Mouse (Mus musculus): Measurements from ENCODE around the gene Aox3. TPM values are rescaled to one million over a fixed set of nuclear protein-coding genes. Genes with fewer than 3 reads are reported as not detected.

Gene Aox3
- 1.3 and 1.4 TPM in 2 replicates for polyA plus RNA-seq (2015; fragmentation: Nextera tagmentation; extraction: Ambion mirVana)

- no peak within 1 kb of the TSS for H3K9ac ChIP-seq
- H3K36me3 ChIP-seq: no peaks in the 10 kb centered on the region
- H3K4me2 ChIP-seq: peak within 1 kb of the TSS; percentile 34; the same call in 1 of the 2 replicates
- H3K4me3 ChIP-seq: no peak within 1 kb of the TSS
- WGBS: 13% methylated on average over 11 of the region's 11 CpGs
- H3K4me1 ChIP-seq: peaks cover 3% of the 10 kb centered on the region
- no peak within 1 kb of the TSS for H3K27ac ChIP-seq
- no peaks in the 10 kb centered on the region for H3K27me3 ChIP-seq
- H3K9me3 ChIP-seq: no peaks in the 10 kb centered on the region
- ATAC-seq (ENCODE audit: borderline replicate concordance, extremely low read depth, low FRiP score, low TSS enrichment): peak; percentile 64; the same call in 1 of the 2 replicates
These were observed at the start of gene Aox3 for GRCm38 (mm10) chr1:58112880-58113279. Gene Aox3, plus strand, starts transcription at chr1:58113130.

- Histone ChIP-seq H3K36me3 (no peaks in the 10 kb centered on the region), H3K9me3 (no peaks in the 10 kb centered on the region), H3K9ac (no peak overlapping the region), H3K27ac (no peak overlapping the region), H3K4me2 (no peak overlapping the region), H3K4me3 (no peak overlapping the region), H3K4me1 (no peaks in the 10 kb centered on the region), H3K27me3 (no peaks in the 10 kb centered on the region)
- WGBS: 78% methylated on average over 5 of the region's 5 CpGs
- no peak for ATAC-seq (ENCODE audit: borderline replicate concordance, extremely low read depth, low FRiP score, low TSS enrichment)
These were observed 47.8 kb upstream of the Aox3 start for GRCm38 (mm10) chr1:58065151-58065550.

- Histone ChIP-seq H3K9ac (no peak overlapping the region), H3K27me3 (no peaks in the 10 kb centered on the region), H3K27ac (no peak overlapping the region), H3K4me1 (no peaks in the 10 kb centered on the region), H3K4me2 (no peak overlapping the region), H3K36me3 (no peaks in the 10 kb centered on the region), H3K9me3 (no peaks in the 10 kb centered on the region), H3K4me3 (no peak overlapping the region)
- no peak for ATAC-seq (ENCODE audit: borderline replicate concordance, extremely low read depth, low FRiP score, low TSS enrichment)
- WGBS: 59% methylated on average over 3 of the region's 3 CpGs
These were observed 47.3 kb upstream of the Aox3 start for GRCm38 (mm10) chr1:58065606-58066005.

GRCm38 (mm10) chr1:58069181-58069580 lies 43.7 kb upstream of the Aox3 start:
- H3K4me3 ChIP-seq: no peak overlapping the region
- no peak overlapping the region for H3K27ac ChIP-seq
- peaks cover 8% of the 10 kb centered on the region; the same call in 1 of the 2 replicates for H3K4me1 ChIP-seq
- ATAC-seq (ENCODE audit: borderline replicate concordance, extremely low read depth, low FRiP score, low TSS enrichment): peak; percentile 44; the same call in 1 of the 2 replicates
- H3K4me2 ChIP-seq: no peak overlapping the region
- WGBS: 44% methylated on average over 6 of the region's 6 CpGs
- H3K36me3 ChIP-seq: no peaks in the 10 kb centered on the region
- no peaks in the 10 kb centered on the region for H3K27me3 ChIP-seq
- no peak overlapping the region for H3K9ac ChIP-seq
- H3K9me3 ChIP-seq: no peaks in the 10 kb centered on the region

- Histone ChIP-seq H3K9me3 (no peaks in the 10 kb centered on the region), H3K27me3 (no peaks in the 10 kb centered on the region), H3K4me3 (no peak overlapping the region), H3K9ac (no peak overlapping the region), H3K27ac (no peak overlapping the region), H3K36me3 (no peaks in the 10 kb centered on the region), H3K4me1 (peaks cover 8% of the 10 kb centered on the region; the same call in 1 of the 2 replicates), H3K4me2 (no peak overlapping the region)
- WGBS: 88% methylated on average over 11 of the region's 11 CpGs
- no peak for ATAC-seq (ENCODE audit: borderline replicate concordance, extremely low read depth, low FRiP score, low TSS enrichment)
These were observed 42.8 kb upstream of the Aox3 start for GRCm38 (mm10) chr1:58070091-58070490.

GRCm38 (mm10) chr1:58071006-58071405 lies 41.9 kb upstream of the Aox3 start:
- Histone ChIP-seq H3K4me1 (peaks cover 8% of the 10 kb centered on the region; the same call in 1 of the 2 replicates), H3K9me3 (no peaks in the 10 kb centered on the region), H3K36me3 (no peaks in the 10 kb centered on the region), H3K27ac (no peak overlapping the region), H3K9ac (no peak overlapping the region), H3K27me3 (no peaks in the 10 kb centered on the region), H3K4me3 (no peak overlapping the region), H3K4me2 (no peak overlapping the region)
- no peak for ATAC-seq (ENCODE audit: borderline replicate concordance, extremely low read depth, low FRiP score, low TSS enrichment)
- WGBS: 71% methylated on average over 9 of the region's 9 CpGs

- no peaks in the 10 kb centered on the region for H3K27me3 ChIP-seq
- H3K4me2 ChIP-seq: no peak overlapping the region
- H3K27ac ChIP-seq: no peak overlapping the region
- H3K9ac ChIP-seq: no peak overlapping the region
- 50% methylated on average over 1 of the region's 1 CpGs for WGBS
- ATAC-seq (ENCODE audit: borderline replicate concordance, extremely low read depth, low FRiP score, low TSS enrichment): no peak
- no peaks in the 10 kb centered on the region for H3K36me3 ChIP-seq
- H3K4me1 ChIP-seq: peaks cover 8% of the 10 kb centered on the region; the same call in 1 of the 2 replicates
- no peaks in the 10 kb centered on the region for H3K9me3 ChIP-seq
- H3K4me3 ChIP-seq: no peak overlapping the region
These were observed 41.4 kb upstream of the Aox3 start for GRCm38 (mm10) chr1:58071509-58071908.

- 58% methylated on average over 2 of the region's 2 CpGs for WGBS
- Histone ChIP-seq H3K4me2 (no peak overlapping the region), H3K36me3 (no peaks in the 10 kb centered on the region), H3K4me1 (peaks cover 8% of the 10 kb centered on the region; the same call in 1 of the 2 replicates), H3K27ac (0 out of 2 replicates have a peak overlapping the region, but pooled peaks have one; percentile 6), H3K4me3 (no peak overlapping the region), H3K27me3 (no peaks in the 10 kb centered on the region), H3K9me3 (no peaks in the 10 kb centered on the region), H3K9ac (no peak overlapping the region)
- ATAC-seq (ENCODE audit: borderline replicate concordance, extremely low read depth, low FRiP score, low TSS enrichment): no peak
These were observed 40.5 kb upstream of the Aox3 start for GRCm38 (mm10) chr1:58072416-58072815.

- H3K36me3 ChIP-seq: no peaks in the 10 kb centered on the region
- no peak overlapping the region for H3K9ac ChIP-seq
- no peak overlapping the region for H3K4me3 ChIP-seq
- H3K27me3 ChIP-seq: no peaks in the 10 kb centered on the region
- WGBS: 63% methylated on average over 12 of the region's 12 CpGs
- 0 out of 2 replicates have a peak overlapping the region, but pooled peaks have one; percentile 6 for H3K27ac ChIP-seq
- H3K4me1 ChIP-seq: peaks cover 8% of the 10 kb centered on the region; the same call in 1 of the 2 replicates
- no peaks in the 10 kb centered on the region for H3K9me3 ChIP-seq
- no peak for ATAC-seq (ENCODE audit: borderline replicate concordance, extremely low read depth, low FRiP score, low TSS enrichment)
- H3K4me2 ChIP-seq: no peak overlapping the region
These were observed 39.8 kb upstream of the Aox3 start for GRCm38 (mm10) chr1:58072991-58073730.

GRCm38 (mm10) chr1:58074266-58074665 lies 38.7 kb upstream of the Aox3 start:
- H3K27me3 ChIP-seq: no peaks in the 10 kb centered on the region
- ATAC-seq (ENCODE audit: borderline replicate concordance, extremely low read depth, low FRiP score, low TSS enrichment): no peak
- 90% methylated on average over 2 of the region's 2 CpGs for WGBS
- peaks cover 8% of the 10 kb centered on the region; the same call in 1 of the 2 replicates for H3K4me1 ChIP-seq
- no peak overlapping the region for H3K4me2 ChIP-seq
- no peak overlapping the region for H3K27ac ChIP-seq
- no peaks in the 10 kb centered on the region for H3K9me3 ChIP-seq
- H3K9ac ChIP-seq: no peak overlapping the region
- H3K4me3 ChIP-seq: no peak overlapping the region
- H3K36me3 ChIP-seq: no peaks in the 10 kb centered on the region

- Histone ChIP-seq H3K4me3 (no peak overlapping the region), H3K9me3 (no peaks in the 10 kb centered on the region), H3K4me2 (no peak overlapping the region), H3K27me3 (no peaks in the 10 kb centered on the region), H3K4me1 (peaks cover 5% of the 10 kb centered on the region; the same call in 1 of the 2 replicates), H3K27ac (no peak overlapping the region), H3K9ac (no peak overlapping the region), H3K36me3 (no peaks in the 10 kb centered on the region)
- no peak for ATAC-seq (ENCODE audit: borderline replicate concordance, extremely low read depth, low FRiP score, low TSS enrichment)
These were observed 35.0 kb upstream of the Aox3 start for GRCm38 (mm10) chr1:58077882-58078281.

GRCm38 (mm10) chr1:58078390-58078789 lies 34.5 kb upstream of the Aox3 start:
- Histone ChIP-seq H3K4me2 (no peak overlapping the region), H3K27me3 (no peaks in the 10 kb centered on the region), H3K4me1 (no peaks in the 10 kb centered on the region), H3K4me3 (no peak overlapping the region), H3K9me3 (no peaks in the 10 kb centered on the region), H3K36me3 (no peaks in the 10 kb centered on the region), H3K9ac (no peak overlapping the region), H3K27ac (no peak overlapping the region)
- ATAC-seq (ENCODE audit: borderline replicate concordance, extremely low read depth, low FRiP score, low TSS enrichment): no peak
- 83% methylated on average over 7 of the region's 7 CpGs for WGBS
